Mouse (Mus musculus) liver, adult 2 months (tissue): ENCODE results near the gene Olfr1414. TPM values are rescaled to one million over a fixed set of nuclear protein-coding genes. Genes with fewer than 3 reads are reported as not detected.

ENCODE experiments used
- DNase-seq: peaks from one replicate; pipeline ENCODE4 v3.0.0-alpha.2; 2011; ENCODE audit warnings: low read depth, low spot score; ENCODE audit errors: extremely low read depth
- H3K27ac ChIP-seq: fragments of 200-500 bp; replicated peaks from 2 replicates; pipeline ENCODE4 v1.5.1; 2012; ENCODE audit warnings: low read depth, mild to moderate bottlenecking, control low read depth, inconsistent platforms, low read length; ENCODE audit not compliant: insufficient read depth
- H3K27me3 ChIP-seq: fragments of 200-500 bp; 2 replicates; pipeline ENCODE4 v1.6.1; 2012; ENCODE audit warnings: mild to moderate bottlenecking, moderate library complexity, low read length, inconsistent platforms; ENCODE audit not compliant: control insufficient read depth, insufficient read depth
- H3K36me3 ChIP-seq: fragments of 200-500 bp; 2 replicates; pipeline ENCODE4 v1.6.1; 2012; ENCODE audit warnings: low read length, inconsistent platforms; ENCODE audit not compliant: control insufficient read depth, insufficient read depth
- H3K4me1 ChIP-seq: fragments of 200-500 bp; 2 replicates; pipeline ENCODE4 v1.6.1; 2011; ENCODE audit warnings: low read length; ENCODE audit not compliant: control insufficient read depth, insufficient read depth
- H3K4me3 ChIP-seq: fragments of 200-500 bp; 2 replicates; pipeline ENCODE4 v1.5.1; 2011; ENCODE audit warnings: low read depth, mild to moderate bottlenecking, control low read depth, low read length, moderate library complexity; ENCODE audit not compliant: insufficient read depth
- H3K79me2 ChIP-seq: fragments of 200-500 bp; 2 replicates; pipeline ENCODE4 v1.6.1; 2012; ENCODE audit warnings: inconsistent platforms, mild to moderate bottlenecking, low read length, moderate library complexity; ENCODE audit not compliant: control insufficient read depth, insufficient read depth
- H3K9ac ChIP-seq: fragments of 200-500 bp; 2 replicates; pipeline ENCODE4 v1.6.1; 2012; ENCODE audit warnings: low read depth, mild to moderate bottlenecking, control low read depth, inconsistent platforms, low read length
- CTCF ChIP-seq: fragments of 200-500 bp; IDR thresholded peaks from 2 replicates; pipeline ENCODE4 v1.5.1; 2011; ENCODE audit warnings: low read depth, low read length, control low read depth
- POLR2A ChIP-seq: fragments of 200-500 bp; IDR thresholded peaks from 2 replicates; pipeline ENCODE4 v1.6.1; 2011; ENCODE audit warnings: low read length, control low read depth; ENCODE audit not compliant: insufficient read depth; ENCODE audit errors: extremely low read depth
- WGBS: fragments of 180-500 bp; shearing (Covaris S2); methylation state at CpG from one replicate; pipeline ENCODE4 v1.1.7; 2018; 5-methylcytosine and 5-hydroxymethylcytosine counted together
- polyA plus RNA-seq: library from polyadenylated mRNA; depleted of rRNA; stranded (reverse); fragments of >200 nt; gene quantifications from 2 replicates; pipeline ENCODE4 v1.2.3, GENCODE M21; 2012; rRNA removed
- total RNA-seq: library from RNA; depleted of rRNA; stranded (reverse); fragments of >200 nt; gene quantifications from 2 replicates; pipeline ENCODE4 v1.2.3, GENCODE M21; 2014; rRNA removed

Olfr1414 gene
- total RNA-seq = not detected in 2 replicates
- polyA plus RNA-seq = not detected in 2 replicates

GRCm38 (mm10) chr1:92518561-92518960, at the start of gene Olfr1414:
Olfr1414 (minus strand) TSS chr1:92518661.
- no peak within 1 kb of the TSS for H3K27ac ChIP-seq
- no peak within 1 kb of the TSS for H3K4me3 ChIP-seq
- no peaks in the 10 kb centered on the region for H3K27me3 ChIP-seq
- H3K79me2 ChIP-seq = no peaks in the 10 kb centered on the region
- DNase-seq = no peak
- H3K36me3 ChIP-seq = no peaks in the 10 kb centered on the region
- WGBS = 81% methylated on average over 3 of the region's 3 CpGs
- no peaks in the 10 kb centered on the region for H3K4me1 ChIP-seq
- TF ChIP-seq CTCF (no peak), POLR2A (no peak)
- no peak within 1 kb of the TSS for H3K9ac ChIP-seq

- Histone ChIP-seq H3K79me2 (no peaks in the 10 kb centered on the region), H3K4me1 (no peaks in the 10 kb centered on the region), H3K27me3 (no peaks in the 10 kb centered on the region), H3K27ac (no peak overlapping the region), H3K9ac (no peak overlapping the region), H3K4me3 (no peak overlapping the region), H3K36me3 (no peaks in the 10 kb centered on the region)
- WGBS = 71% methylated on average over 2 of the region's 2 CpGs
- no peak for TF ChIP-seq POLR2A
- no peak for TF ChIP-seq CTCF
- no peak for DNase-seq
Observed at GRCm38 (mm10) chr1:92545929-92546328, 27.5 kb upstream of the Olfr1414 start.

DNA sequence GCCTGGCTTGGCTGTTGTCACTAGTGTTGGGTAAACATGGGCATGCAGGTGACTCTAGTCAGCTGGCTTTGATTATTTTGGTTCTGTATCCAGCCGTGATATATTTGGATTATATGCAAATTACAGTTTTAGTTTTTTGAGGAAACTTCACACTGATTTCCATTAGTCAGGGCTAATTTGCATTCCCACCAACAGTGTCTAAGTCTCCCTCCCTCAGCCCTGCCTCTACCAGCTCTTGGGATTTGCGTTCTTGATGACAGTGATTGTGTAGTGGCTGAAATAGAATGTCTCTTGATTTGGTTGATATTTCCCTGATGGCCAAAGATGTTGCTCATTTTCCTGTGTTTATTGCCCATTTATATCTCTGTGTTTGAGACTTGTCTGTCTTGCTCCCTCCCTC, 20.6 kb upstream of the Olfr1414 start:
- Histone ChIP-seq H3K27me3 (0 out of 2 replicates have a peak, but pooled peaks cover 2% of the 10 kb centered on the region), H3K27ac (no peak overlapping the region)

GRCm38 (mm10) chr1:92536972-92537371, 18.5 kb upstream of the Olfr1414 start:
- DNase-seq = no peak
- H3K27ac ChIP-seq = no peak overlapping the region

More for the DNA sequence above, 20.6 kb upstream of the Olfr1414 start:
- DNase-seq = no peak
- no peak for TF ChIP-seq POLR2A
- no peak for TF ChIP-seq CTCF
- H3K4me1 ChIP-seq = no peaks in the 10 kb centered on the region
- no peak overlapping the region for H3K9ac ChIP-seq
- H3K36me3 ChIP-seq = no peaks in the 10 kb centered on the region
- no peaks in the 10 kb centered on the region for H3K79me2 ChIP-seq
- no peak overlapping the region for H3K4me3 ChIP-seq
- 34% methylated on average over 2 of the region's 2 CpGs for WGBS

DNA sequence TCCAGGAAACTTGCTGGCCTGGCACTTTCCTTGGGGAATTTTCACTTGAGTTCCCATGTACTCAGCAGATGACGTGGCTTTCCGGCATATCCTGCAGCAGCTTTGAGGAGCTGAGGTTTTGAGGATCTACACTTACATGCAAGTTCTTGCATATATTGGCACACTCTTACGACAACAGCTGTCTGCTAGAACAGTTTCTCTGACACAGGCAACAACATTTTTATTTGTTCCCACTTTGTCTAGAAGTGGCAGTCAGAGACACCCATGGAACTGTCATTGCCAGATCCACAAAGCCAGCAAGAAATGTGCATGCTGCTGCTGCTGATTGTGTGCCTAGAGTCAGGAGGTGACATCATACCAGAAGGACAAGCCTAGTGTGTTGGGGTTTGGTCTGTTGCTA, 5.3 kb upstream of the Olfr1414 start:
- Histone ChIP-seq H3K9ac (no peak overlapping the region), H3K36me3 (no peaks in the 10 kb centered on the region), H3K27me3 (peaks cover 4% of the 10 kb centered on the region; the same call in 1 of the 2 replicates), H3K4me3 (no peak overlapping the region), H3K27ac (no peak overlapping the region), H3K4me1 (no peaks in the 10 kb centered on the region), H3K79me2 (no peaks in the 10 kb centered on the region)
- no peak for DNase-seq
- TF ChIP-seq CTCF (no peak), POLR2A (no peak)
- whole genome bisulfite sequencing = 89% methylated on average over 3 of the region's 3 CpGs

More at GRCm38 (mm10) chr1:92536972-92537371, 18.5 kb upstream of the Olfr1414 start:
- 44% methylated on average over 5 of the region's 5 CpGs for WGBS
- no peak overlapping the region for H3K9ac ChIP-seq
- H3K4me3 ChIP-seq = no peak overlapping the region
- H3K79me2 ChIP-seq = no peaks in the 10 kb centered on the region
- H3K27me3 ChIP-seq = 0 out of 2 replicates have a peak, but pooled peaks cover 2% of the 10 kb centered on the region
- TF ChIP-seq CTCF = no peak
- no peak for TF ChIP-seq POLR2A
- H3K4me1 ChIP-seq = no peaks in the 10 kb centered on the region
- H3K36me3 ChIP-seq = no peaks in the 10 kb centered on the region

DNA sequence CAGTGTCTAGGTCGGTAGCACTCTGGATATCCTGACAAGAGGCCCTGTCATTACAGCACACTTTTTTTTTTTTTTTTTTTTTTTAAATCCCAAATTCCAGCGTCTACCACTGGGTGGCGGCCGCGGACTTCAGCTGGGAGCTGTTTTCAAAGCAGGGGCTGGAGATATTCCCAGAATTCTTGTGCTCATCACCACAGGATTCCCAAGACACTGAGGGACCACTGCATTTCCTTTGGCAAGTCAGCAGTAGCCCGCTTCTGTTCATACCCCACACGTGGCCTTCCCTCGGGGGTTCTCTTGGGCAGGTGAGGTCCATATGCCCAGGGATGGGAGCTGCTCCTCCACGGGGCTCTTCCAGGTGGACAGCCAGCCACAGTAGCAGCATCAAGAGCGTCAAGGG, 2.9 kb upstream of the Olfr1414 start:
- no peak overlapping the region for H3K27ac ChIP-seq
- H3K4me1 ChIP-seq = no peaks in the 10 kb centered on the region
- TF ChIP-seq POLR2A (no peak), CTCF (peak; percentile 55)
- 18% methylated on average over 10 of the region's 10 CpGs for WGBS
- peak; percentile 17 for DNase-seq
- no peaks in the 10 kb centered on the region for H3K36me3 ChIP-seq
- peaks cover 4% of the 10 kb centered on the region; the same call in 1 of the 2 replicates for H3K27me3 ChIP-seq
- no peak overlapping the region for H3K4me3 ChIP-seq
- H3K79me2 ChIP-seq = no peaks in the 10 kb centered on the region
- H3K9ac ChIP-seq = no peak overlapping the region
